Mouse (Mus musculus) hindbrain, embryonic 12.5 days (tissue): ENCODE results near the gene Lsr. TPM values are rescaled to one million over a fixed set of nuclear protein-coding genes. Genes with fewer than 3 reads are reported as not detected.

Experiments used
- ATAC-seq: fragments of 200-750 bp; cut with Nextera tagmentation; 2 replicates; pipeline ENCODE4 v1.8.0; 2017; ENCODE audit warnings: moderate TSS enrichment; ENCODE audit not compliant: low FRiP score
- H3K27ac ChIP-seq: fragments of 300-500 bp; sonication (generic); 2 replicates; pipeline ENCODE4 v1.5.1; 2016; ENCODE audit warnings: mild to moderate bottlenecking
- H3K27me3 ChIP-seq: fragments of 300-500 bp; sonication (generic); 2 replicates; pipeline ENCODE4 v1.6.1; 2016; ENCODE audit warnings: mild to moderate bottlenecking
- H3K36me3 ChIP-seq: fragments of 300-500 bp; sonication (generic); 2 replicates; pipeline ENCODE4 v1.6.1; 2016; ENCODE audit warnings: mild to moderate bottlenecking
- H3K4me1 ChIP-seq: fragments of 300-500 bp; sonication (generic); 2 replicates; pipeline ENCODE4 v1.6.1; 2016
- H3K4me2 ChIP-seq: fragments of 300-500 bp; sonication (generic); replicated peaks from 2 replicates; pipeline ENCODE4 v1.6.1; 2016; ENCODE audit warnings: mild to moderate bottlenecking
- H3K4me3 ChIP-seq: fragments of 300-500 bp; sonication (generic); 2 replicates; pipeline ENCODE4 v1.5.1; 2016; ENCODE audit warnings: mild to moderate bottlenecking
- H3K9ac ChIP-seq: fragments of 300-500 bp; sonication (generic); 2 replicates; pipeline ENCODE4 v1.6.1; 2016; ENCODE audit warnings: mild to moderate bottlenecking, moderate library complexity
- H3K9me3 ChIP-seq: fragments of 300-500 bp; sonication (generic); replicated peaks from 2 replicates; pipeline ENCODE4 v1.6.1; 2016; ENCODE audit warnings: mild to moderate bottlenecking
- WGBS: fragments of 180-500 bp; shearing (Covaris S2); methylation state at CpG from one replicate; pipeline ENCODE4 v1.1.7; 2016; 5-methylcytosine and 5-hydroxymethylcytosine counted together
- polyA plus RNA-seq: library from polyadenylated mRNA; unstranded; fragments of >200 nt; fragmentation: Nextera tagmentation; extraction: Ambion mirVana; gene quantifications from 2 replicates; pipeline ENCODE4 v1.2.1, GENCODE M21; 2016

Lsr gene
- polyA plus RNA-seq: 16.6 and 20.2 TPM in 2 replicates

DNA sequence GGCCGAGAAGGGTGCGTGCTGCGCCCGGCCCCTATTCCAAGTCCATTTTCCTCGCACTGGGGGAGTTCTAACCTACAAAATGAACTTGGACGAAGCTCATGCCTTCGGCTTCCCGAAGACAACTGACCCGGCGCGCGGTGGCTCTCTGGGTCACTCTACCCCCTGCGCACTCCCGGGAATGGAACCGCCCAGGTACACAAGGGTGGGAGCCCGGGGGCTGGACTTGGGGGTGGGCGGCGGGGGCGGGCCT, at the start of gene Lsr:
Gene Lsr (minus strand): TSS at position 214 of the 250 bp plus-strand sequence.
- Histone ChIP-seq H3K9ac (peak within 1 kb of the TSS; percentile 47; the same call in 1 of the 2 replicates), H3K27ac (no peak within 1 kb of the TSS; the same call in 1 of the 2 replicates), H3K4me3 (peak within 1 kb of the TSS; percentile 35), H3K9me3 (no peaks in the 10 kb centered on the region), H3K4me1 (peaks cover 7% of the 10 kb centered on the region), H3K4me2 (peak within 1 kb of the TSS; percentile 59), H3K36me3 (no peaks in the 10 kb centered on the region), H3K27me3 (peaks cover 23% of the 10 kb centered on the region)
- WGBS: 0% methylated on average over 19 of the region's 19 CpGs
- ATAC-seq: peak; percentile 37

DNA sequence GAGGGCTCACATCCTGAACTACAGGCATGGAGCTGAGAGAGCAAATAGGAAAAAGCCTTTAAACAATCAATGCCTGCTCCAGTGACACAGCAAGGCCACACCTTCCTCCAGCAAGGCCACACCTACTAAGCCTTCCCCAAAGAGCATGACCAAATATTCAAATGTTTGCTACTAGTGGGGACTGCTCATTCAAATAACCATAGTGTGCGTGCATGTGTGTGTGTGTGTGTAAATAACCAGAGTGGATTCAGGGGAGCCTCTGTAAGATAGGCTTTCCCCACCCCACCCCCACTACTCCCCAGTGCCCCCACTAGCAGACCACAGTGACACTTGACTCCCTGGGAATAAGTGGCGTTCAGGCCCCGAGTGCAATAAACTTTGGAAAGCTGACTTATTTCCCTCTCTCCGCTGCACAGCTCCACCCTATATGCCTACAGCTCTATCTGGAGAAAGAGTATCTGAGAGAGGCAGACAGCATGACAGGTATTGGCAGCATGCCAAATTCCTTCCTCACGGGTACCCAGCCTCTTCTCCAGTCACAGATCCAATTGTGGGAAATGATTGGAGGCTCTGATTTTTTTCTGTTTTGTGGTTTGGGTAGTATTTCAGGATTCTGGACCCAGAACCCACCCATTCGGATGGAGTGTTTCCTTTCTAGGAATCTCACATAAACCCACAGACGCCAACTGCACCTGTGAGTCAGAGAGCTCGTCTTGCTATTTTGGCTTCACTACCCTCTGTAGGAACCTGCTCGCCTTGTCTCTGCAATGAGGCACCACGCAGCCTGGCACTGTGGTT, 44.0 kb upstream of the Lsr start:
- H3K36me3 ChIP-seq: no peaks in the 10 kb centered on the region
- H3K27me3 ChIP-seq: no peaks in the 10 kb centered on the region
- peaks cover 12% of the 10 kb centered on the region for H3K4me1 ChIP-seq
- no peaks in the 10 kb centered on the region for H3K9me3 ChIP-seq
- no peak overlapping the region for H3K27ac ChIP-seq
- WGBS: 54% methylated on average over 10 of the region's 10 CpGs
- no peak overlapping the region for H3K4me3 ChIP-seq
- no peak overlapping the region for H3K4me2 ChIP-seq
- no peak overlapping the region for H3K9ac ChIP-seq
- ATAC-seq: peak; percentile 26; the same call in 1 of the 2 replicates

- Histone ChIP-seq H3K4me2 (no peak overlapping the region), H3K4me3 (no peak overlapping the region), H3K36me3 (no peaks in the 10 kb centered on the region), H3K9ac (no peak overlapping the region), H3K27me3 (no peaks in the 10 kb centered on the region), H3K9me3 (no peaks in the 10 kb centered on the region), H3K27ac (no peak overlapping the region), H3K4me1 (peaks cover 12% of the 10 kb centered on the region)
- 89% methylated on average over 5 of the region's 5 CpGs for WGBS
- ATAC-seq: no peak
Observed at GRCm38 (mm10) chr7:31012971-31013370, 39.7 kb upstream of the Lsr start.

GRCm38 (mm10) chr7:31008889-31009288, 35.6 kb upstream of the Lsr start:
- H3K4me2 ChIP-seq: no peak overlapping the region
- no peaks in the 10 kb centered on the region for H3K36me3 ChIP-seq
- no peak for ATAC-seq
- H3K9ac ChIP-seq: no peak overlapping the region
- H3K27me3 ChIP-seq: no peaks in the 10 kb centered on the region
- H3K9me3 ChIP-seq: no peaks in the 10 kb centered on the region
- H3K4me1 ChIP-seq: no peaks in the 10 kb centered on the region
- 74% methylated on average over 3 of the region's 3 CpGs for WGBS
- no peak overlapping the region for H3K27ac ChIP-seq
- no peak overlapping the region for H3K4me3 ChIP-seq

- no peak overlapping the region for H3K9ac ChIP-seq
- no peak overlapping the region for H3K27ac ChIP-seq
- H3K9me3 ChIP-seq: no peaks in the 10 kb centered on the region
- H3K4me3 ChIP-seq: no peak overlapping the region
- no peak overlapping the region for H3K4me2 ChIP-seq
- H3K36me3 ChIP-seq: no peaks in the 10 kb centered on the region
- no peak for ATAC-seq
- H3K4me1 ChIP-seq: no peaks in the 10 kb centered on the region
- H3K27me3 ChIP-seq: no peaks in the 10 kb centered on the region
- WGBS: 50% methylated on average over 1 of the region's 1 CpGs
Observed at GRCm38 (mm10) chr7:31008175-31008574, 34.9 kb upstream of the Lsr start.

- Histone ChIP-seq H3K36me3 (no peaks in the 10 kb centered on the region), H3K4me3 (no peak overlapping the region), H3K27me3 (no peaks in the 10 kb centered on the region), H3K4me2 (no peak overlapping the region), H3K4me1 (no peaks in the 10 kb centered on the region), H3K9me3 (no peaks in the 10 kb centered on the region), H3K27ac (no peak overlapping the region), H3K9ac (no peak overlapping the region)
- 70% methylated on average over 1 of the region's 1 CpGs for WGBS
- no peak for ATAC-seq
Observed at GRCm38 (mm10) chr7:31007775-31008174, 34.5 kb upstream of the Lsr start.

DNA sequence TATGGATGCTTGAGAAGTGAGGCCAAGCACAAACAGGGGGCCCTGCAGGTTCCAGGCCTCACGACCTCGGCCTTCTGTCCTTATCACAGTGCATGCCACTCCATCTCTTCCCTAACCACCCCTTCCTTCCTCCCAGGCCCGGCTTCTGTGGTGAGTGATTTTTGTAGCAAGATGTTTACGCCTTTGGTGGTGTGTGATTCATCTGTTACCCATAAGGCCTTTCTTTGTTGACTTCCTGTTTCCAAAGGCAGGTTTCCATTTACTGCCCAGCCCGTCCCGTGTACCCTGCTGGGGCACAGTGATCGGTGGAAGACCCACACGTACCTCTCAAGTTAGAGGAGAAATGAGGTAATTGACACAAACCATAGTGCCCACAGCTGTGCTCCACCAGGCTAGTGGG, 29.4 kb upstream of the Lsr start:
- ATAC-seq: no peak

DNA sequence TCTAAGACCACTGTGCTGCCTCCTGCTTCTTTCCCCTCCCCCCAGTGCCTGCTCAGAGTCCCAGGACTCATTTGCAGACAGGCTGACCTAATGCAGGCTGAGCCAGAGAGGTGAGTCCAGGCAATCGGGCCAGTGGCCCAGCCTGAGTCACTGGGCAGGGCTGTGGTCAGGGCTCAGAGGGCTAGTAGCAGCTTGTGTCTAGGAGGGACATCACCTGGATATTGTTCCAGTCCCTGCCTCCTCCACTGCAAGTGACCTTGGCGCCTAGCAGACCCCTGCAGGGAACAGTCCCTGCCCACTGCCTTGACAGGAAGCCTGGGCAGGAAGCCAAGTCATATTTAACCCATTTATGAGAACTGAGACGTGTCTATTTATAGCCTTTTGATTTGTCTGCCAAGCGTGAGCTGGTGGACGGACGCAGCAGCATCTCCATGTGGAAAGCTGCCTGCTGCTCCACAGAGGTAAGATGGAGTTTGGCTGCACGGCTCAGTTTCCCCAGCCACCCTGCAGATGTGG, 27.3 kb upstream of the Lsr start:
- no peak overlapping the region for H3K4me2 ChIP-seq
- WGBS: 45% methylated on average over 7 of the region's 7 CpGs
- no peak overlapping the region for H3K27ac ChIP-seq
- H3K9me3 ChIP-seq: no peaks in the 10 kb centered on the region; the same call in 1 of the 2 replicates
- H3K4me3 ChIP-seq: no peak overlapping the region
- no peaks in the 10 kb centered on the region for H3K27me3 ChIP-seq
- H3K36me3 ChIP-seq: no peaks in the 10 kb centered on the region
- no peak for ATAC-seq
- H3K4me1 ChIP-seq: peaks cover 9% of the 10 kb centered on the region; the same call in 1 of the 2 replicates
- no peak overlapping the region for H3K9ac ChIP-seq

More for the DNA sequence above, 29.4 kb upstream of the Lsr start:
- Histone ChIP-seq H3K9me3 (no peaks in the 10 kb centered on the region), H3K27me3 (no peaks in the 10 kb centered on the region), H3K27ac (no peak overlapping the region), H3K4me3 (no peak overlapping the region), H3K9ac (no peak overlapping the region), H3K4me2 (no peak overlapping the region), H3K36me3 (no peaks in the 10 kb centered on the region), H3K4me1 (peaks cover 9% of the 10 kb centered on the region; the same call in 1 of the 2 replicates)
- whole genome bisulfite sequencing: 74% methylated on average over 8 of the region's 8 CpGs

- no peak overlapping the region for H3K9ac ChIP-seq
- 91% methylated on average over 2 of the region's 2 CpGs for WGBS
Observed at GRCm38 (mm10) chr7:30996491-30996890, 23.2 kb upstream of the Lsr start.

GRCm38 (mm10) chr7:30993986-30994385, 20.7 kb upstream of the Lsr start:
- Histone ChIP-seq H3K27me3 (no peaks in the 10 kb centered on the region), H3K9me3 (no peaks in the 10 kb centered on the region; the same call in 1 of the 2 replicates), H3K4me3 (no peak overlapping the region), H3K36me3 (no peaks in the 10 kb centered on the region), H3K4me1 (no peaks in the 10 kb centered on the region), H3K27ac (no peak overlapping the region), H3K4me2 (no peak overlapping the region), H3K9ac (no peak overlapping the region)
- WGBS: 91% methylated on average over 5 of the region's 5 CpGs
- no peak for ATAC-seq

More at GRCm38 (mm10) chr7:30996491-30996890, 23.2 kb upstream of the Lsr start:
- Histone ChIP-seq H3K9me3 (no peaks in the 10 kb centered on the region; the same call in 1 of the 2 replicates), H3K27me3 (no peaks in the 10 kb centered on the region), H3K4me3 (no peak overlapping the region), H3K4me1 (peaks cover 9% of the 10 kb centered on the region; the same call in 1 of the 2 replicates), H3K4me2 (no peak overlapping the region), H3K36me3 (no peaks in the 10 kb centered on the region), H3K27ac (no peak overlapping the region)
- ATAC-seq: no peak

- no peak overlapping the region for H3K4me3 ChIP-seq
- no peaks in the 10 kb centered on the region; the same call in 1 of the 2 replicates for H3K9me3 ChIP-seq
- no peak overlapping the region for H3K27ac ChIP-seq
- 82% methylated on average over 5 of the region's 5 CpGs for WGBS
- no peak overlapping the region for H3K4me2 ChIP-seq
- no peak overlapping the region for H3K9ac ChIP-seq
- H3K36me3 ChIP-seq: no peaks in the 10 kb centered on the region
- ATAC-seq: no peak
- no peaks in the 10 kb centered on the region for H3K4me1 ChIP-seq
- H3K27me3 ChIP-seq: no peaks in the 10 kb centered on the region
Observed at GRCm38 (mm10) chr7:30992148-30992547, 18.9 kb upstream of the Lsr start.

DNA sequence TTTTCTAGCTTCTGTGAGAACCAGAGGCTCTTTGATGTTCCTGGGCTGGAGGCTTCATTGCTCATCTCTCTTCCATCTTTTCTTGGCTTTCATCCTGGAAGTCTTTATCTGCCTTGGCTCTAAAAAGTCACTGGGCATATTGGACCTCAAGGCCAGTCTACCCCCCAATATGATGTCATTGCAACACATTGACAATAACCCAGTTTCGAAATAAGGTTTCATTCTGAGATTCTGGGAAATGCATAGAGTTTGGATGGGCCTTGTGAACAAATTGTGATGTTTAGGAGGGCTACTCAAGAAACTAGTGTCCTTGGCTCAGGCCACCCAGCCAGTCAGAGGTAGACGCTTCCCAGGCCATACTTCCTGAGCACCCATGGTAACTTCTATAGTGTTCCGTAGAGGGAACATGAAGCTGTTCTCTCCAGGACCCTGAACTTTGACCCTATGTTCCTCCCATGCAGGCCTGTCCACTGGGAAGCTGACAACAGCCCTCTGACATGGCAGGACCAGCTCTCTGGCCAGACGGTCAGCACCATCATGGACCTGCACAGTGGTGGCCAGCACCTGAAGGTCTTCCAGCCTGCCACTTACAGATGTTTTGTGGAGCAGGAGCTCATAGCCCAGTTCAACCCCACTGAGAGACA, 15.4 kb upstream of the Lsr start:
- no peaks in the 10 kb centered on the region for H3K27me3 ChIP-seq
- WGBS: 75% methylated on average over 4 of the region's 4 CpGs

More for the DNA sequence above, 15.4 kb upstream of the Lsr start:
- no peak for ATAC-seq
- H3K27ac ChIP-seq: no peak overlapping the region
- H3K4me3 ChIP-seq: no peak overlapping the region
- no peaks in the 10 kb centered on the region for H3K4me1 ChIP-seq
- H3K36me3 ChIP-seq: no peaks in the 10 kb centered on the region
- no peaks in the 10 kb centered on the region for H3K9me3 ChIP-seq
- no peak overlapping the region for H3K4me2 ChIP-seq
- no peak overlapping the region for H3K9ac ChIP-seq
